In the genomic region with DNA sequence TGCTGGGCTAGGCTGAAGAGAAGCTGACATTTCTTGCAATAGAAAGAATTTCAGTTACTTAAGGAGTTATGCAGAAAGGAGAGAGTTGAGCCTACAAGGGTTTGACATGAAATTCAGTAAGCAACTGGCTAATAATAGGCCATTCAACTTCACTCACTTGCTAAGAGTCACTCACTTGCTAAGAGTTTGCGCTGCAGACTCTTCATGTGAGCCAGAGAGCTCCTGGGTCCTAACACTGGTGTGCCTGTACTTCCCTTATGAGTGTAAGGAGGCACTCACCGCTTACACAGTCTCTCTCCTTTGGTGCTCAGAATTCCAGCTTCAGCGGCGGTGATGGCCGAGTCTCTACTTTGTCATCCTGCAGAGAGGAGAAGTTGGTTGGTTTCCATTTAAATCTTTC, we compare ENCODE assay signal across 17 mouse cellular contexts. TPM values are rescaled to one million over a fixed set of nuclear protein-coding genes. Genes with fewer than 3 reads are reported as not detected.
DNase-seq lines count a peak whose midpoint lies in the region; ATAC-seq and TF ChIP-seq lines count a peak whose summit lies in the region.
"Had no signal": no experiment of that assay in that cellular context is flagged by ENCODE, and none has a peak within 500 bp of the region (broad histone marks: within the 10 kb centered on the region; RNA-seq: fewer than 3 reads in every experiment).

No protein-coding gene starts in this region.

- TF ChIP-seq EP300 in liver, postnatal 0 days (IDR thresholded peaks at IDR 0.05; ENCODE audit: low read depth), result no peak

- WGBS in heart, embryonic 14.5 days, result 33% methylated on average over 5 of the region's 5 CpGs
- 83% methylated on average over 5 of the region's 5 CpGs for WGBS in liver, postnatal 0 days (ENCODE audit: insufficient replicate concordance)
- WGBS in liver, embryonic 11.5 days, result 83% methylated on average over 5 of the region's 5 CpGs
- 72% methylated on average over 5 of the region's 5 CpGs for WGBS in embryonic facial prominence, embryonic 12.5 days
- 77% methylated on average over 5 of the region's 5 CpGs for WGBS in limb, embryonic 12.5 days

- H3K9ac ChIP-seq in heart, embryonic 14.5 days (ENCODE audit: low read length), result no peak overlapping the region
- H3K9ac ChIP-seq in liver, postnatal 0 days (replicated peaks), result no peak overlapping the region
- H3K9ac ChIP-seq in liver, embryonic 11.5 days (ENCODE audit: low read depth, low read length), result no peak overlapping the region
- no peak overlapping the region for H3K9ac ChIP-seq in embryonic facial prominence, embryonic 12.5 days
- no peak overlapping the region for H3K9ac ChIP-seq in limb, embryonic 12.5 days (replicated peaks)
- H3K9ac ChIP-seq: embryonic facial prominence, embryonic 15.5 days; neural tube, embryonic 13.5 days had no signal

- no peaks in the 10 kb centered on the region for H3K9me3 ChIP-seq in heart, embryonic 14.5 days (ENCODE audit: control insufficient read depth, low read length)
- no peaks in the 10 kb centered on the region for H3K9me3 ChIP-seq in liver, postnatal 0 days (ENCODE audit: low read length)
- no peaks in the 10 kb centered on the region for H3K9me3 ChIP-seq in liver, embryonic 11.5 days (ENCODE audit: control insufficient read depth, low read length)
- H3K9me3 ChIP-seq in embryonic facial prominence, embryonic 12.5 days, result no peaks in the 10 kb centered on the region
- H3K9me3 ChIP-seq in limb, embryonic 12.5 days, result no peaks in the 10 kb centered on the region
- H3K9me3 ChIP-seq: embryonic facial prominence, embryonic 15.5 days; neural tube, embryonic 13.5 days had no signal

- peaks cover 40 to 63% of the 10 kb centered on the region in 2 experiments for H3K4me1 ChIP-seq in heart, embryonic 14.5 days (ENCODE audit: control insufficient read depth in 2 of 2, insufficient read depth in 2 of 2, low read length in 2 of 2)
- peaks cover 29% of the 10 kb centered on the region for H3K4me1 ChIP-seq in liver, postnatal 0 days (ENCODE audit: insufficient read depth)
- peaks cover 12% of the 10 kb centered on the region for H3K4me1 ChIP-seq in liver, embryonic 11.5 days (replicated peaks; ENCODE audit: control insufficient read depth, insufficient read depth, low read length)
- peaks cover 39% of the 10 kb centered on the region for H3K4me1 ChIP-seq in embryonic facial prominence, embryonic 12.5 days
- peaks cover 24% of the 10 kb centered on the region for H3K4me1 ChIP-seq in limb, embryonic 12.5 days (replicated peaks)

- H3K4me3 ChIP-seq in heart, embryonic 14.5 days (ENCODE audit: control insufficient read depth in 1 of 2, insufficient read depth in 1 of 2, low read depth in 1 of 2, low read length in 2 of 2), result no peak overlapping the region
- no peak overlapping the region for H3K4me3 ChIP-seq in liver, postnatal 0 days (ENCODE audit: low read depth, low read length)
- H3K4me3 ChIP-seq in liver, embryonic 11.5 days (ENCODE audit: low read depth, low read length), result no peak overlapping the region
- H3K4me3 ChIP-seq in embryonic facial prominence, embryonic 12.5 days, result no peak overlapping the region
- H3K4me3 ChIP-seq in limb, embryonic 12.5 days (replicated peaks), result no peak overlapping the region
- H3K4me3 ChIP-seq: embryonic facial prominence, embryonic 15.5 days; neural tube, embryonic 13.5 days had no signal

- H3K36me3 ChIP-seq in heart, embryonic 14.5 days (ENCODE audit: control insufficient read depth, insufficient read depth, low read length), result peaks cover 65% of the 10 kb centered on the region
- peaks cover 25% of the 10 kb centered on the region for H3K36me3 ChIP-seq in liver, postnatal 0 days (replicated peaks; ENCODE audit: insufficient read depth, low read length)
- H3K36me3 ChIP-seq in liver, embryonic 11.5 days (ENCODE audit: control insufficient read depth, insufficient read depth, low read length), result no peaks in the 10 kb centered on the region
- no peaks in the 10 kb centered on the region for H3K36me3 ChIP-seq in embryonic facial prominence, embryonic 12.5 days
- no peaks in the 10 kb centered on the region for H3K36me3 ChIP-seq in limb, embryonic 12.5 days
- H3K36me3 ChIP-seq: embryonic facial prominence, embryonic 15.5 days; neural tube, embryonic 13.5 days had no signal

- no peak for TF ChIP-seq CTCF in liver, postnatal 0 days (IDR thresholded peaks at IDR 0.05; ENCODE audit: low read depth)

- ATAC-seq in heart, embryonic 14.5 days (ENCODE audit: insufficient number of reproducible peaks, insufficient read depth, low FRiP score, low read depth), result no peak
- ATAC-seq in liver, postnatal 0 days, result no peak
- ATAC-seq in liver, embryonic 11.5 days (replicated peaks; ENCODE audit: low FRiP score), result no peak
- ATAC-seq in embryonic facial prominence, embryonic 12.5 days (ENCODE audit: insufficient number of reproducible peaks, insufficient read depth, low FRiP score, low TSS enrichment), result no peak
- no peak for ATAC-seq in limb, embryonic 12.5 days (ENCODE audit: insufficient number of reproducible peaks, insufficient read depth, low FRiP score, low TSS enrichment, low read depth)
- ATAC-seq: forebrain, embryonic 16.5 days; hindbrain, embryonic 16.5 days had no signal

- 0 out of 2 replicates have a peak overlapping the region, but pooled peaks have one; percentile 3 for H3K4me2 ChIP-seq in heart, embryonic 14.5 days (ENCODE audit: low read length)
- H3K4me2 ChIP-seq in liver, postnatal 0 days (ENCODE audit: low read depth, low read length), result no peak overlapping the region
- H3K4me2 ChIP-seq in liver, embryonic 11.5 days, result no peak overlapping the region
- H3K4me2 ChIP-seq in embryonic facial prominence, embryonic 12.5 days (replicated peaks), result no peak overlapping the region
- H3K4me2 ChIP-seq in limb, embryonic 12.5 days, result no peak overlapping the region
- H3K4me2 ChIP-seq: embryonic facial prominence, embryonic 15.5 days; neural tube, embryonic 13.5 days had no signal

- no peaks in the 10 kb centered on the region for H3K27me3 ChIP-seq in heart, embryonic 14.5 days (ENCODE audit: control insufficient read depth, insufficient read depth, low read length)
- no peaks in the 10 kb centered on the region for H3K27me3 ChIP-seq in liver, postnatal 0 days (ENCODE audit: insufficient read depth, low read length)
- no peaks in the 10 kb centered on the region for H3K27me3 ChIP-seq in liver, embryonic 11.5 days (replicated peaks; ENCODE audit: control insufficient read depth, insufficient read depth, low read length)
- no peaks in the 10 kb centered on the region for H3K27me3 ChIP-seq in embryonic facial prominence, embryonic 12.5 days
- H3K27me3 ChIP-seq in limb, embryonic 12.5 days, result no peaks in the 10 kb centered on the region
- H3K27me3 ChIP-seq: embryonic facial prominence, embryonic 15.5 days; neural tube, embryonic 13.5 days had no signal

- peak overlapping the region; percentile 69 to 91 for H3K27ac ChIP-seq in heart, embryonic 14.5 days (replicated peaks in 1 of 2; ENCODE audit: control insufficient read depth in 1 of 2, insufficient read depth in 1 of 2, low read depth in 2 of 2, low read length in 2 of 2)
- peak overlapping the region; percentile 55 for H3K27ac ChIP-seq in liver, postnatal 0 days (ENCODE audit: low read depth)
- no peak overlapping the region for H3K27ac ChIP-seq in liver, embryonic 11.5 days (ENCODE audit: low read depth, low read length)
- peak overlapping the region; percentile 72; the same call in 1 of the 2 replicates for H3K27ac ChIP-seq in embryonic facial prominence, embryonic 12.5 days
- peak overlapping the region; percentile 74 for H3K27ac ChIP-seq in limb, embryonic 12.5 days
- H3K27ac ChIP-seq: neural tube, embryonic 13.5 days had no signal

- DNase-seq in heart, adult 18-20 months, result no peak
- DNase-seq in liver, postnatal 0 days, result no peak
- DNase-seq in liver, embryonic 11.5 days (ENCODE audit: low spot score), result no peak
- no peak for DNase-seq in thymus, postnatal 36 days
- DNase-seq in spleen, postnatal 36 days (ENCODE audit: low spot score in 2 of 2), result no peak
- DNase-seq: cerebellum, adult 11 months; cerebellum, postnatal 36 days; gastrocnemius, postnatal 10 days; kidney, adult 8-10 months; thymus, postnatal 14 days had no signal

RNA-seq across cellular contexts. Expression of a gene that starts 58.1 kb away (rescaled TPM):
- polyA plus RNA-seq in heart, embryonic 14.5 days (2014; fragmentation: Nextera tagmentation; extraction: Ambion mirVana), result 3.3 and 3.7 TPM in 2 replicates
- total RNA-seq in heart, adult 18-20 months (2021), result not detected
- 0.32 and 0.87 TPM in 2 replicates for polyA plus RNA-seq in liver, postnatal 0 days (2015; fragmentation: Nextera tagmentation; extraction: Ambion mirVana)
- 2.4 TPM in 2 replicates for polyA plus RNA-seq in liver, embryonic 11.5 days (2014; fragmentation: Nextera tagmentation; extraction: Ambion mirVana)
- 1.4 and 1.5 TPM in 2 replicates for polyA plus RNA-seq in embryonic facial prominence, embryonic 12.5 days (2016; fragmentation: Nextera tagmentation; extraction: Ambion mirVana)
- 0.70 and 1.0 TPM in 2 replicates for polyA plus RNA-seq in limb, embryonic 12.5 days (2016; fragmentation: Nextera tagmentation; extraction: Ambion mirVana)
